Mouse (Mus musculus): ENCODE measurements around the gene Ttyh3. TPM values are rescaled to one million over a fixed set of nuclear protein-coding genes. Genes with fewer than 3 reads are reported as not detected.

Ttyh3 gene
- total and polyA plus RNA-seq, 2 experiments from 2014 or later, result 8.9 to 53.2 TPM

- no peaks in the 10 kb centered on the region for H3K9me3 ChIP-seq (replicated peaks; ENCODE audit: control insufficient read depth, low read length)
- peaks cover 6% of the 10 kb centered on the region for H3K4me1 ChIP-seq (ENCODE audit: control insufficient read depth, insufficient read depth)
- no peak overlapping the region for H3K4me2 ChIP-seq (ENCODE audit: low read depth, low read length)
- TF ChIP-seq EP300 (IDR thresholded peaks at IDR 0.05; ENCODE audit: low read depth) (no peak), CTCF (IDR thresholded peaks at IDR 0.05; ENCODE audit: low read depth) (no peak)
- ATAC-seq (ENCODE audit: insufficient read depth, low read depth) (no peak), DNase-seq (ENCODE audit: low spot score) (no peak)
- H3K27me3 ChIP-seq (ENCODE audit: control insufficient read depth, insufficient read depth, low read length), result peaks cover 25% of the 10 kb centered on the region
- H3K36me3 ChIP-seq (replicated peaks; ENCODE audit: control insufficient read depth, insufficient read depth, low read length), result no peaks in the 10 kb centered on the region
- WGBS, result 72% methylated on average over 12 of the region's 12 CpGs
- H3K9ac ChIP-seq (replicated peaks; ENCODE audit: low read depth, low read length), result no peak overlapping the region
- H3K4me3 ChIP-seq (ENCODE audit: low read depth, low read length), result no peak overlapping the region
- no peak overlapping the region for H3K27ac ChIP-seq (ENCODE audit: low read depth)
Measured at GRCm38 (mm10) chr5:140601712-140602111, 47.1 kb downstream of the Ttyh3 start.

GRCm38 (mm10) chr5:140599939-140600338 lies 48.9 kb downstream of the Ttyh3 start:
- H3K9me3 ChIP-seq (replicated peaks; ENCODE audit: control insufficient read depth, low read length), result no peaks in the 10 kb centered on the region
- 59% methylated on average over 5 of the region's 5 CpGs for WGBS

GRCm38 (mm10) chr5:140597787-140598186 lies 51.0 kb downstream of the Ttyh3 start:
- no peak overlapping the region for H3K9ac ChIP-seq (replicated peaks; ENCODE audit: low read depth, low read length)
- no peaks in the 10 kb centered on the region; the same call in 1 of the 2 replicates for H3K4me1 ChIP-seq (ENCODE audit: control insufficient read depth, insufficient read depth)
- no peak overlapping the region for H3K27ac ChIP-seq (ENCODE audit: low read depth)
- H3K4me3 ChIP-seq (ENCODE audit: low read depth, low read length), result no peak overlapping the region
- WGBS, result 68% methylated on average over 4 of the region's 4 CpGs
- no peak for TF ChIP-seq CTCF (IDR thresholded peaks at IDR 0.05; ENCODE audit: low read depth)
- no peak for TF ChIP-seq EP300 (IDR thresholded peaks at IDR 0.05; ENCODE audit: low read depth)
- no peak for DNase-seq (ENCODE audit: low spot score)
- no peaks in the 10 kb centered on the region for H3K36me3 ChIP-seq (replicated peaks; ENCODE audit: control insufficient read depth, insufficient read depth, low read length)
- H3K27me3 ChIP-seq (ENCODE audit: control insufficient read depth, insufficient read depth, low read length), result peaks cover 8% of the 10 kb centered on the region; the same call in 1 of the 2 replicates
- no peak for ATAC-seq (ENCODE audit: insufficient read depth, low read depth)
- no peaks in the 10 kb centered on the region for H3K9me3 ChIP-seq (replicated peaks; ENCODE audit: control insufficient read depth, low read length)
- H3K4me2 ChIP-seq (ENCODE audit: low read depth, low read length), result no peak overlapping the region

More at GRCm38 (mm10) chr5:140599939-140600338, 48.9 kb downstream of the Ttyh3 start:
- DNase-seq (ENCODE audit: low spot score) (no peak), ATAC-seq (ENCODE audit: insufficient read depth, low read depth) (no peak)
- H3K4me1 ChIP-seq (ENCODE audit: control insufficient read depth, insufficient read depth), result no peaks in the 10 kb centered on the region; the same call in 1 of the 2 replicates
- TF ChIP-seq CTCF (IDR thresholded peaks at IDR 0.05; ENCODE audit: low read depth), result no peak
- no peak for TF ChIP-seq EP300 (IDR thresholded peaks at IDR 0.05; ENCODE audit: low read depth)
- H3K36me3 ChIP-seq (replicated peaks; ENCODE audit: control insufficient read depth, insufficient read depth, low read length), result no peaks in the 10 kb centered on the region
- peaks cover 16% of the 10 kb centered on the region; the same call in 1 of the 2 replicates for H3K27me3 ChIP-seq (ENCODE audit: control insufficient read depth, insufficient read depth, low read length)
- H3K4me2 ChIP-seq (ENCODE audit: low read depth, low read length), result no peak overlapping the region
- no peak overlapping the region for H3K4me3 ChIP-seq (ENCODE audit: low read depth, low read length)
- H3K27ac ChIP-seq (ENCODE audit: low read depth), result no peak overlapping the region
- H3K9ac ChIP-seq (replicated peaks; ENCODE audit: low read depth, low read length), result no peak overlapping the region

GRCm38 (mm10) chr5:140596927-140597588 lies 51.8 kb downstream of the Ttyh3 start:
- peak overlapping the region; percentile 26; the same call in 1 of the 2 replicates for H3K27ac ChIP-seq (ENCODE audit: low read depth)
- 49% methylated on average over 18 of the region's 18 CpGs for WGBS
- no peak overlapping the region for H3K4me2 ChIP-seq (ENCODE audit: low read depth, low read length)
- DNase-seq (ENCODE audit: low spot score), result no peak
- H3K4me3 ChIP-seq (ENCODE audit: low read depth, low read length), result no peak overlapping the region
- no peaks in the 10 kb centered on the region for H3K36me3 ChIP-seq (replicated peaks; ENCODE audit: control insufficient read depth, insufficient read depth, low read length)
- H3K4me1 ChIP-seq (ENCODE audit: control insufficient read depth, insufficient read depth), result no peaks in the 10 kb centered on the region; the same call in 1 of the 2 replicates
- H3K27me3 ChIP-seq (ENCODE audit: control insufficient read depth, insufficient read depth, low read length), result peaks cover 13% of the 10 kb centered on the region; the same call in 1 of the 2 replicates
- no peak for ATAC-seq (ENCODE audit: insufficient read depth, low read depth)
- H3K9me3 ChIP-seq (replicated peaks; ENCODE audit: control insufficient read depth, low read length), result no peaks in the 10 kb centered on the region
- no peak for TF ChIP-seq CTCF (IDR thresholded peaks at IDR 0.05; ENCODE audit: low read depth)
- 0 out of 2 replicates have a peak, but pooled peaks have one; percentile 30 for TF ChIP-seq EP300 (IDR thresholded peaks at IDR 0.05; ENCODE audit: low read depth)
- no peak overlapping the region for H3K9ac ChIP-seq (replicated peaks; ENCODE audit: low read depth, low read length)

GRCm38 (mm10) chr5:140596426-140596825 lies 52.4 kb downstream of the Ttyh3 start:
- H3K9me3 ChIP-seq (replicated peaks; ENCODE audit: control insufficient read depth, low read length), result no peaks in the 10 kb centered on the region
- peak overlapping the region; percentile 26; the same call in 1 of the 2 replicates for H3K27ac ChIP-seq (ENCODE audit: low read depth)
- WGBS, result 59% methylated on average over 3 of the region's 3 CpGs
- no peak overlapping the region for H3K4me2 ChIP-seq (ENCODE audit: low read depth, low read length)
- H3K36me3 ChIP-seq (replicated peaks; ENCODE audit: control insufficient read depth, insufficient read depth, low read length), result no peaks in the 10 kb centered on the region
- TF ChIP-seq CTCF (IDR thresholded peaks at IDR 0.05; ENCODE audit: low read depth) (no peak), EP300 (IDR thresholded peaks at IDR 0.05; ENCODE audit: low read depth) (no peak)
- H3K9ac ChIP-seq (replicated peaks; ENCODE audit: low read depth, low read length), result no peak overlapping the region
- no peak for ATAC-seq (ENCODE audit: insufficient read depth, low read depth)
- no peaks in the 10 kb centered on the region; the same call in 1 of the 2 replicates for H3K4me1 ChIP-seq (ENCODE audit: control insufficient read depth, insufficient read depth)
- no peak for DNase-seq (ENCODE audit: low spot score)
- H3K27me3 ChIP-seq (ENCODE audit: control insufficient read depth, insufficient read depth, low read length), result peaks cover 19% of the 10 kb centered on the region; the same call in 1 of the 2 replicates
- H3K4me3 ChIP-seq (ENCODE audit: low read depth, low read length), result no peak overlapping the region
